Mouse (Mus musculus): Measurements from ENCODE around the gene Otp. TPM values are rescaled to one million over a fixed set of nuclear protein-coding genes. Genes with fewer than 3 reads are reported as not detected.
A peak's percentile ranks its signal among the peaks of the same experiment; 100 is the strongest.

Gene Otp
- polyA plus RNA-seq (2015; fragmentation: Nextera tagmentation; extraction: Ambion mirVana): not detected in 2 replicates

GRCm38 (mm10) chr13:94875396-94875880, at the start of gene Otp:
Gene Otp (plus strand): TSS chr13:94875602.
- Histone ChIP-seq H3K27me3 (ENCODE audit: insufficient read depth, low read length) (peaks cover 91% of the 10 kb centered on the region), H3K9me3 (ENCODE audit: low read length) (no peaks in the 10 kb centered on the region), H3K27ac (ENCODE audit: low read depth) (no peak within 1 kb of the TSS), H3K9ac (replicated peaks) (no peak within 1 kb of the TSS), H3K4me1 (ENCODE audit: insufficient read depth) (no peaks in the 10 kb centered on the region), H3K4me3 (ENCODE audit: low read depth, low read length) (no peak within 1 kb of the TSS), H3K4me2 (ENCODE audit: low read depth, low read length) (no peak within 1 kb of the TSS), H3K36me3 (replicated peaks; ENCODE audit: insufficient read depth, low read length) (no peaks in the 10 kb centered on the region)
- ATAC-seq (no peak), DNase-seq (no peak)
- TF ChIP-seq CTCF (IDR thresholded peaks at IDR 0.05; ENCODE audit: low read depth) (no peak), EP300 (IDR thresholded peaks at IDR 0.05; ENCODE audit: low read depth) (no peak)
- WGBS (ENCODE audit: insufficient replicate concordance): 3% methylated on average over 28 of the region's 30 CpGs

GRCm38 (mm10) chr13:94826389-94826788, 49.0 kb upstream of the Otp start:
- ATAC-seq (no peak), DNase-seq (no peak)
- H3K4me1 ChIP-seq (ENCODE audit: insufficient read depth): peaks cover 5% of the 10 kb centered on the region; the same call in 1 of the 2 replicates
- H3K27ac ChIP-seq (ENCODE audit: low read depth): no peak overlapping the region
- H3K36me3 ChIP-seq (replicated peaks; ENCODE audit: insufficient read depth, low read length): no peaks in the 10 kb centered on the region; the same call in 1 of the 2 replicates
- no peaks in the 10 kb centered on the region for H3K27me3 ChIP-seq (ENCODE audit: insufficient read depth, low read length)
- 83% methylated on average over 5 of the region's 5 CpGs for WGBS (ENCODE audit: insufficient replicate concordance)
- H3K4me3 ChIP-seq (ENCODE audit: low read depth, low read length): no peak overlapping the region
- H3K9ac ChIP-seq (replicated peaks): no peak overlapping the region
- no peak for TF ChIP-seq CTCF (IDR thresholded peaks at IDR 0.05; ENCODE audit: low read depth)
- no peak for TF ChIP-seq EP300 (IDR thresholded peaks at IDR 0.05; ENCODE audit: low read depth)
- no peaks in the 10 kb centered on the region for H3K9me3 ChIP-seq (ENCODE audit: low read length)
- no peak overlapping the region for H3K4me2 ChIP-seq (ENCODE audit: low read depth, low read length)

GRCm38 (mm10) chr13:94826986-94827385, 48.4 kb upstream of the Otp start:
- no peak overlapping the region for H3K27ac ChIP-seq (ENCODE audit: low read depth)
- no peaks in the 10 kb centered on the region for H3K9me3 ChIP-seq (ENCODE audit: low read length)
- no peaks in the 10 kb centered on the region; the same call in 1 of the 2 replicates for H3K36me3 ChIP-seq (replicated peaks; ENCODE audit: insufficient read depth, low read length)
- no peak overlapping the region for H3K4me3 ChIP-seq (ENCODE audit: low read depth, low read length)
- ATAC-seq: no peak
- no peak overlapping the region for H3K4me2 ChIP-seq (ENCODE audit: low read depth, low read length)
- TF ChIP-seq EP300 (IDR thresholded peaks at IDR 0.05; ENCODE audit: low read depth) (no peak), CTCF (IDR thresholded peaks at IDR 0.05; ENCODE audit: low read depth) (no peak)
- 83% methylated on average over 2 of the region's 2 CpGs for WGBS (ENCODE audit: insufficient replicate concordance)
- no peaks in the 10 kb centered on the region for H3K27me3 ChIP-seq (ENCODE audit: insufficient read depth, low read length)
- no peak overlapping the region for H3K9ac ChIP-seq (replicated peaks)
- no peak for DNase-seq
- H3K4me1 ChIP-seq (ENCODE audit: insufficient read depth): peaks cover 5% of the 10 kb centered on the region; the same call in 1 of the 2 replicates

GRCm38 (mm10) chr13:94827847-94828246, 47.6 kb upstream of the Otp start:
- no peak for ATAC-seq
- Histone ChIP-seq H3K9me3 (ENCODE audit: low read length) (no peaks in the 10 kb centered on the region), H3K36me3 (replicated peaks; ENCODE audit: insufficient read depth, low read length) (peaks cover 3% of the 10 kb centered on the region; the same call in 1 of the 2 replicates), H3K4me1 (ENCODE audit: insufficient read depth) (peaks cover 5% of the 10 kb centered on the region; the same call in 1 of the 2 replicates), H3K9ac (replicated peaks) (no peak overlapping the region), H3K27ac (ENCODE audit: low read depth) (peak overlapping the region; percentile 22; the same call in 1 of the 2 replicates), H3K4me2 (ENCODE audit: low read depth, low read length) (no peak overlapping the region), H3K27me3 (ENCODE audit: insufficient read depth, low read length) (no peaks in the 10 kb centered on the region), H3K4me3 (ENCODE audit: low read depth, low read length) (no peak overlapping the region)
- DNase-seq: no peak
- TF ChIP-seq EP300 (IDR thresholded peaks at IDR 0.05; ENCODE audit: low read depth) (no peak), CTCF (IDR thresholded peaks at IDR 0.05; ENCODE audit: low read depth) (no peak)
- WGBS (ENCODE audit: insufficient replicate concordance): 65% methylated on average over 2 of the region's 2 CpGs

- H3K36me3 ChIP-seq (replicated peaks; ENCODE audit: insufficient read depth, low read length): peaks cover 23% of the 10 kb centered on the region
- H3K27ac ChIP-seq (ENCODE audit: low read depth): no peak overlapping the region
- no peak overlapping the region for H3K4me3 ChIP-seq (ENCODE audit: low read depth, low read length)
- H3K9me3 ChIP-seq (ENCODE audit: low read length): no peaks in the 10 kb centered on the region
- no peaks in the 10 kb centered on the region for H3K27me3 ChIP-seq (ENCODE audit: insufficient read depth, low read length)
- 40% methylated on average over 5 of the region's 5 CpGs for WGBS (ENCODE audit: insufficient replicate concordance)
- H3K9ac ChIP-seq (replicated peaks): no peak overlapping the region
- DNase-seq: no peak
- no peak for ATAC-seq
- TF ChIP-seq CTCF (IDR thresholded peaks at IDR 0.05; ENCODE audit: low read depth) (no peak), EP300 (IDR thresholded peaks at IDR 0.05; ENCODE audit: low read depth) (no peak)
- no peaks in the 10 kb centered on the region for H3K4me1 ChIP-seq (ENCODE audit: insufficient read depth)
- H3K4me2 ChIP-seq (ENCODE audit: low read depth, low read length): no peak overlapping the region
Measured at GRCm38 (mm10) chr13:94838047-94838720, 37.2 kb upstream of the Otp start.

- no peaks in the 10 kb centered on the region for H3K27me3 ChIP-seq (ENCODE audit: insufficient read depth, low read length)
- H3K36me3 ChIP-seq (replicated peaks; ENCODE audit: insufficient read depth, low read length): peaks cover 18% of the 10 kb centered on the region
- H3K27ac ChIP-seq (ENCODE audit: low read depth): no peak overlapping the region
- H3K9ac ChIP-seq (replicated peaks): no peak overlapping the region
- TF ChIP-seq CTCF (IDR thresholded peaks at IDR 0.05; ENCODE audit: low read depth) (no peak), EP300 (IDR thresholded peaks at IDR 0.05; ENCODE audit: low read depth) (no peak)
- no peak overlapping the region for H3K4me2 ChIP-seq (ENCODE audit: low read depth, low read length)
- no peak overlapping the region for H3K4me3 ChIP-seq (ENCODE audit: low read depth, low read length)
- ATAC-seq: no peak
- no peaks in the 10 kb centered on the region for H3K4me1 ChIP-seq (ENCODE audit: insufficient read depth)
- WGBS (ENCODE audit: insufficient replicate concordance): 86% methylated on average over 8 of the region's 8 CpGs
- no peak for DNase-seq
- no peaks in the 10 kb centered on the region for H3K9me3 ChIP-seq (ENCODE audit: low read length)
Measured at GRCm38 (mm10) chr13:94838756-94839337, 36.6 kb upstream of the Otp start.

Data from liver, postnatal 0 days (tissue).